Mouse (Mus musculus): ENCODE measurements around the gene Fam78a. TPM values are rescaled to one million over a fixed set of nuclear protein-coding genes. Genes with fewer than 3 reads are reported as not detected.

Gene Fam78a
- total RNA-seq, 2 experiments from 2014 or later = 3.4 to 4.2 TPM

DNA sequence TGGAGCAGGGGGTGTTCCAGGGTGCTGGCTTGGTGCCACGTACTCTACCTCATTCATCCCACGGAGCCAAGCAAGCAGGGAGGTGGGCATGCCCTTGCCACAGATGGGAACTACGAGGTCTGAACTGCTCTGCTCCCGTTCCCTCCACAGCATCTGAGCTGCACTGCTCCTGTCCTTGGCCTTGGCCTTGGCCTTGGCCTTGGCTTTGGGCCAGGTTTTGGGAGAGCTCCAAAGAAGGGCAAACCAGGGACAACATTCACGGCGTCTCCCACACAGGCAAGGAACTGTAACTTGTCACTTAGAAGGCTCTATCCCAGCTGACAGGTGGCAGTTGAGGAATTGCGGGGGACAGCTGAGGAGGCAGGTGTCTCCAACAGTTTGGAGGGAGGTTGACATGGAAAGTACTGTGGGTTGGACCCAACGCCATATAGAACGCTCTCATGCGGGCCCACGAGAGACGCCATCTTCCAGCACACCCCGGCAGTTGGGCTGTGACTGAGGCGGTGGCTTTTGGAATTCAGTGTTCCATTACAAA lies 5.4 kb downstream of the Fam78a start:
- intact Hi-C loops (cut with DNase I) = no loop called here
- no peak for DNase-seq (ENCODE audit: low spot score in 2 of 2)

DNA sequence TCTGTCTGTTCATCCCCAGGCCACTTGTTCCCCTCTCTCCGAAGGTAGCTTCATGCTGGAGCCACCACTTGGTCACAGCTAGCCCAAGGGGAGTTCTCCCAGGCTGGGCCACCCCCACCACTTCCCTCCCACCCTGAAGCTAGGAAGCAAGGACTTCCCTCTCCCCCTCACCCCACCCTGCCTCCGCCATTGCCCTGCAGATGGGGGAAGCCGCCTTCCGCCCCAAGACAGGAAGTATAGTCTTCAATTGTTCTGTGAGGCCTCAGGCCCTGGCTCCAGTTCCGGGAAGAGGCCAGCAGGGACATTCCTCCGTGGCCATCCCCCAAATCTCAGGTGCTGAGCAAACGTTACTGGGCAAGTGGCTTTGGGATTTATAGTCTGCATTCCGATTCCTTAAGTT lies 6.1 kb downstream of the Fam78a start:
- intact Hi-C loops (cut with DNase I) = no loop called here

DNA sequence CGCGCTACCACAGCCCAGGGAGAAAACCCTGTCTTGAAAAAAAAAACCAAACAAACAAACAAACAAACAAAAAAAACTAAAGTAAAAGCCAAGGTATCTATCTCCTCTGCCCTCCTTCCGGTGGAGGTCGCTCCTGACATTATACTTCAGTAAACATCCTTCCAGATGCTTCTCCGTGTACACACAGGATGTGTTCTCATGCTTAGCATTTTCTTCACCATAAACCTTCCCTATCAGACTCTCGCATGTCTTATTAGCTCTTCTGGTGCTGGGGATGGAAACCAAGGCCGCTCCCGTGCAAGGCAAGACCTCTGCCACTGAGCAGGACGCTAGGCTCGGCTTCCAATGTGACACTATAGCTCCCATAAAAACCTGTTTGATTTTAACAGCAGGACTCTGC lies 6.9 kb downstream of the Fam78a start:
- no peak for DNase-seq (ENCODE audit: low spot score in 2 of 2)
- intact Hi-C loops (cut with DNase I) = no loop called here

More for the DNA sequence above, 6.1 kb downstream of the Fam78a start:
- DNase-seq (ENCODE audit: low spot score in 2 of 2) = no peak

DNA sequence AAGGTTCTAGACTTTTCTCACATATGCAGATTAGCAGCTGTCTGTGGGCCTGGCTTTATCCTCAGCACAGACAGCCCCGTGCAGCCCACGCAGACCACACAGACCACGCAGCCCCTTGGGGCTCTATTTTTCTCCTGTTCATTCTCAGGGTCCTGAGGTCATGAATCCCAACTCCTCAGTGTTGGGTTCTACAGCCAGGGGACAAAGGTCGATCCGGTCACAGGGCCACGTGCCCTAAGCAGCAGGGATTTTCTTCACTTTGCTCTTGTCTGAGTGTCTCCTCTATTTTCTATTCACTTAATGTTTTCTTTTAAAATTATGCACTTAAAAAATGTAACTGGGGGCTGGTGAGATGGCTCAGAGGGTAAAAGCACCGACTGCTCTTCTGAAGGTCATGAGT lies 9.3 kb downstream of the Fam78a start:
- DNase-seq (ENCODE audit: low spot score in 2 of 2) = no peak
- intact Hi-C loops (cut with DNase I) = no loop called here

DNA sequence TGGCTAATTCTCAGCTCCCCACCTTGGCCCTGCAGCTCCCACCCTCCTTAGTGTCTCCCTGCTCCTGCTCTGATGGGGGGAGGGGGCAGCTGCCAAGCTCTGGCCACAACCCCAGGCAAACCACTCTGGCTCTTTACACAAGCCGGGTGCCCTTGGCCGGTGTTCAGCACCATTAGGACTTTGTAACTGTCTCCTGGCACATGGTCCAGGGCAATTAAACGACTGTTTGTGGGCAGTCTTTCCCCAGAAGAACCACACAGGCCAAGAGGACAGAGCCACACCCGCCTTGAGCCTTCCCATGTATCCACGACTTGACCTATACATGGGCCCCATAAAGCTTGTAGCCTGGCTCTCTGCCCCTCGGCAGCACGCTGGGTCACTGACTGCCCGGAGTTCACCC lies 10.3 kb downstream of the Fam78a start:
- no peak for DNase-seq (ENCODE audit: low spot score in 2 of 2)
- intact Hi-C loops (cut with DNase I) = no loop called here

DNA sequence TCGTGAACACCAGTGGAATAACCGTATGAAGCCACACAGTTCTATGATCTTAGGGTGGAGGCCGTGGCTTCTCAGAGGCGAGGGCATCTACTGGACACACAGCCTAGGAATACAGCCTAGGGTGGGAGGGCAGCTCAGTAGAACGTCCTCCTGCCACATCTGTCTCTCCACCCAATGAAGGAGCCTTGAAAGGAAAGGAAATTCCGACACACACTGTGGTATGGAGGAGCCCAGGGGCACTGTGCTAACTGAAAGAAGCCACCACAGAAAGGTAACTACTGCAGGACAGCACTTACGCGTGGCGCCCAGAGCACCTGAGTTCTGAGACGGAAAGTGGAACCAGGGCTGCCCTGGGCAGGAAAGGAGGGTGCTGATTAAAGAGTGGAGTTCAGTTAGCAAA lies 13.9 kb downstream of the Fam78a start:
- intact Hi-C loops (cut with DNase I) = no loop called here
- DNase-seq (ENCODE audit: low spot score in 2 of 2) = no peak

DNA sequence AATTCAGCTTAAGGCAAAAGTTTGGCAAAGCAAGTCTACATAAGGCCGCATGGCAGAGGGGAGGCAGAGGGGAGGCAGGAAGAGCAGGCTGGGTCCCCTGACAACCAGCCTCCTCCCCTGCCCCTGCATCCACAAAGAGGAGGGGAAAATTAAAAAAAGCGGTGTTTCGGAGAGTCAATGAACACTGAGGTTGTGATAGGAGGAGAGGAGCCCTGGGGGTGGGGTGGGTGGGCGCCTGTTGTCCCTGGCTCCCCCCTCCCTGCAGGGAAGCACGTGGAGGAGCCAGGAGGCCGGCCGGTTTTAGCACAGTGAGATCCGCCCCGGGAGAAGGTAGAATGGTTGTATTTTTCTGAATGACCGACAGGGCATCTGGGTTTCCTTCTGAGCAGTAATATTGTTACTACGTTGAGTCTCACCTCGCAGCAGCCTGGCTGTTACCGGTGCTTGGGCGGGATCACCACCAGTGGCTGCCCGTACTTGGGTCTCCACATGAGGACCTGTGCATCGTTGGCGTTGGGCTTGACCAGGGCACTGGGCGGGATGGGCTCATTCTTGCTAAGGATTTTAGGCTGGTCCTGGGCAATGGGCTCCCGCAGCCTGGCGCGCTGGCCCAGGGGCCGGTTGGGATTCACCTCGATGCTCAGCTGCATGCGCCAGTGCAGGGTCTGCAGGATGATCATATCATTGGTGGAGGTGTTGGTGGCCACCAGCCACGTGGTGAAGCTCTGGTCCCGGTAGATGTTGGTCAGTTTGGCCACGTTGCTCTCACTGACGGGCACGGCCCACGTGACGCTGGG lies 15.6 kb downstream of the Fam78a start:
- DNase-seq (ENCODE audit: low spot score in 2 of 2) = no peak
- intact Hi-C loops (cut with DNase I) = no loop called here

DNA sequence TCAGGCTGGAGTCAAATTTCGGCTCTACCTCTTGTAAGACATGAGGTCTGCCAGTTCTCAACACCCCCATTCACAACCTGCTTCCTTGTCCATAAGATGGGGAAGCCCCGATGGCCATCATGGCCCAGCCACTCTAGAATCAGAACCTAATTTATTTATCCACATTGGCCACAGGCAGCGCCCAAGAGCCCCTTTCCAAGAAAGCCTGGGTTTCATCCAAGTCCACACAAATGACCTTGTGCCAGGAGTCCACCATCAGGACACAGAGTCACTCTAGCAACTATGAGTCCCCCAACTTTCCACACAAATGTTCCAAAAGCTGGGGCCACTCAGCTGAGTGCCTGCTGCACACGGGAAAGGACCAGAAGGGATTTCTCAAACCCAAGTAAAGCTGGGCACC lies 18.7 kb downstream of the Fam78a start:
- intact Hi-C loops (cut with DNase I) = no loop called here

DNA sequence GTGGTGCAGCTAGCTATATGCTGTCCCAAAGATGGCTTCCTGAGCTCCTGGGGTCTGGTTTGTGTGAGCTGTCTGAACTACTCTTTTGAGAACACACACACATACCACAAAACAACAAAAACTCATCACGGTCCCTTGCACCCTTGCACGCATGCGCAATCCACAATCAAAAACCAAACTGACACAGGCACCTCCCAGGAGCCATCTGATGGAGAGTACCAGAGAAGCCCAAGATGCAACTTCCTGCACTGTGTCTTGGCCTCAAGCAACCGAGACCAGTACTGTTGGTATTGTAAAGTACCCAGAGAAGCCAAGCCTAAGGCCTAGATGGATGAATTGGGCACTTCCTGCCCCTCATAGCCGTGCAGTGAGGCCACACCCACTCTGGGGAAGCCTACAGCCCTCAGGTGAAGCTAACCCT lies 19.3 kb downstream of the Fam78a start:
- intact Hi-C loops (cut with DNase I) = no loop called here

More for the DNA sequence above, 18.7 kb downstream of the Fam78a start:
- DNase-seq (ENCODE audit: low spot score in 2 of 2) = no peak

DNA sequence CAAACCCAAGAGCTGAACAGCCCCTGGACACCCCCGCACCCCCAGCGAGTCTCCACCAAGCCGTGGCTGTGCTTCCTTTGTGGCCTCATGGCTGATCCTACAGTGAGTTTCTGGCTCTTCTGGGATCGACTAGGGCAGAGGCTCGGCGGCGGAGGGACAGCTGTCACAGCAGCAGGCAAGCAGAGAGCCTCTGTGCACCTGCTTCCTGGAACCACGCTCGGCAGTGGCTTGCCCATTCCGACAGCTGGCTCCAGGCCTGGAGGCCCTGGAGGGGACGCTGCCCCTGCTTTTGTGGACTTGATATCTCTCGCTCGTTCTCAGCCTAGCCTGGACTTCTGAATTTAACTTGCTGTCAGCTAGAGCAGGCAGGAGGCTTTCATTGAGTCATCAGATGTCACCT lies 19.7 kb downstream of the Fam78a start:
- DNase-seq (ENCODE audit: low spot score in 2 of 2) = no peak
- intact Hi-C loops (cut with DNase I) = no loop called here

More for the DNA sequence above, 19.3 kb downstream of the Fam78a start:
- no peak for DNase-seq (ENCODE audit: low spot score in 2 of 2)

DNA sequence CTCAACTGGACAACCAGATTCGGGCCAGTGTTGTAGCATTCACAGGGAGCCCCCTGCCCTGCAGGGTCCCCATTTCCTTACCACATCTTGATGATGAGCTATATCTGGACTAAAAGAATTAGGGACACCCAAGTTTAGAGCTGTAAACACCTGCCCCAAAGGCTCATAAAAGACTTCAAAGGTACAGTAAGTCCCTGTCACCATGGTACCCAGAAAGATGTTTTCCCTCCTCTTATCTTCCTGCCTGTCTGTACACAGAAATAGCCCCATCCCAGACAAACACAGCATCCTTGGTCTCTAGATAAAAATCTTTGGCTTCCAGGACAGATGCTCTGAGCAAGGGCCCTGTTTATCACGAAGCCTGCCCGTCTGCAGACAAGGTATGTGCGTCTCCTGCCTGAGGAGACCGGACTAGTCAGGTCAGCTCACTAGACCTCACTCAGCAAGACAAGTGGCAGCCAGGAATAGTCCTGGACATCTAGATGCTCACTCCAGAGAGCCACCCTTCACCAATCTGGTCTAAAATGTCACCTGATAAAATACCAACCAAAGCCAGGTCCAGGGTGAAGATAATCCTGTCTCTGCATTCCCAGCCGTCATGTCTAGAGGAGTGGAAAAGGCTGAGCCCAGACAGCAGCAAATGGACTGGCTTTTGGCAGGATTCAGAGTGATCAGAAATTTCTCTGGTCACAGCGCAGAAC lies 21.1 kb downstream of the Fam78a start:
- no peak for DNase-seq (ENCODE audit: low spot score in 2 of 2)
- intact Hi-C loops (cut with DNase I) = no loop called here

DNA sequence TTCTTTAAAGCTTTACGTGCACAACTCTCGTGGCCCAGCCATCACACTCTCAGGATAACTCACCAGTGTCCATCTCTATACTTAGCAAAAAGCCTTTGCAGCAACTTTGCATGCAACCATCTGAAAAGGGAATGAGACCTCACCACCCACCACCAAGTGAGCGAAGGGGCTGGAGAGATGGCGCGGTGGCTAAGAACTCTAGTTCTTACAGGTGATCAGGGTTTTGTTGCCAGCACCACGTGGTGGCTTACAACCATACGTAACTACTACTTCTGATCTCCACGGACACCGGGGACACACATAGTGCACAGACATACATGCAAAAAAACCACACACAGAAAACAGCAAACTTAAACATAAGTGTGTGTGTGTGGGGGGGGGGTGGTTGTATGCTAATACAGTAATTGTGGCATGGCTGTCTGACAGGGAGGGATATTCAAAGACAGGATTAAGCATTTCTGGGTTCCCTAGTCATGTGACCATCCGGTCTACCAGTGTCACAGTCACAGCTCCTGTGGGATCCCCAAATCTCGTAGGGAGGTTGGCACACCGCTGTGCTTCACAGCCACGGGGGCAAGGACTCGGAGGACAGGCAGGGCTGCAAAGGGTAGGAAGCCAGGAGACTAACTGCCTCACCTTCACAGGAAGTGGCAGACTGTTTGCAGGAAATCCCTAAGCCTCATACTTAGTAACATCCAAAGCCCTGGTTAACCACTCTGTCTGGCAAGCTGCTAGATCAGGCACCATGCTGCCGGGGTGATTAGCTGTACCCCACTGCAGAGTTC lies 21.8 kb downstream of the Fam78a start:
- DNase-seq (ENCODE audit: low spot score in 2 of 2) = no peak
- intact Hi-C loops (cut with DNase I) = no loop called here

DNA sequence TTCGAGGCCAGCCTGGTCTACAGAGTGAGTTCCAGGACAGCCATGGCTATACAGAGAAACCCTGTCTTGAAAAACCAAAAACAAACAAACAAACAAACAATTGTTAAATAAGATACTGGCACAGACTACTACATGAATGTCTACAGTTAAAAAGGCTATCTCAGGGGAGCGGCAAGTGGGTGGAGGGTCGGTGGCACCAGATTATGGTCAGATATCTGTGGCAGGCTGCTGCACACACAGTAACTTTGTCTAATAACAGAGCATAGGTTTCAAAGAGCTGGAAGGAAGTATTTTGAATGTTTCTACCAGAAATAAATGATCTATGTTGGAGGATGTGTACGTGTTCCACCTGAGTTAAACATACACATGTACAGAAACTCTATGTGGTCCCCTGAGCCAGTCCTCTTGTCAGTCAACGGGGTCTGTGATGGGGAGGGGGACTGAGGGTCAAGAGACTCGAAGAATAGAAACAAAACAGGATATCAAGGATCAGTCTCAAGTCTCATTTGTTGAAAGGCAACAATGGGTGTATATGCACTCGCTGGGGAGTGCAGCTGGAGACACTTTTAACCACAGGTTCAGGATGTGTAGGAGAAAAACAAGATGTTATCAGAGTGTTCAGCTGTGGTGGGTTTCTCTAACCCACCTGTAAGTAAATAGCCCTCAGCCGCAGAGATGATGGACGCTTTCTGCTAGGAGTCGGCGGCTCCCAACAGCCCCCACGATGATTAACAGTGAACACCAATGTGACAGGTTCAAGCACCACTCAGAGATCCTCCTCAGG lies 22.7 kb downstream of the Fam78a start:
- intact Hi-C loops (cut with DNase I) = no loop called here
- no peak for DNase-seq (ENCODE audit: low spot score in 2 of 2)

DNA sequence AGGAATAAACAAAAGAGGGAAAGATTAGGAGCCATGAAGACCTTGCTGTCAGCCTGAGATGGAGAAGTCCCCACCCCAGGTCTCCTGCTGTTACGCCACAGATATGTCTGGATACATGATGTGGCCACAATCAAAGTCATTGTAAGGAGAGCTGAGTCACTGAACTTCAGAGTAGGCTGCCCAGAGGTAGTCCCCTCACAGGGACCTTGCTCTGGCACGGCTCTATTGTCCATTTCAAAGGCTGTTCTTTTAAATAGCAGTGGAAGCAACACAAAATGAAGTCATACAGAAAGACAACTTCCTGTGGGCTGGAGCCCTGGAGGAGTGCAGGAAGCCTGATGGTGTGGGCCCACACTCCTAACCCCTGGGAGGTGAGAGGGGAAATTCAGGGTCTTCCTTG lies 23.5 kb downstream of the Fam78a start:
- no peak for DNase-seq (ENCODE audit: low spot score in 2 of 2)
- intact Hi-C loops (cut with DNase I) = no loop called here

DNA sequence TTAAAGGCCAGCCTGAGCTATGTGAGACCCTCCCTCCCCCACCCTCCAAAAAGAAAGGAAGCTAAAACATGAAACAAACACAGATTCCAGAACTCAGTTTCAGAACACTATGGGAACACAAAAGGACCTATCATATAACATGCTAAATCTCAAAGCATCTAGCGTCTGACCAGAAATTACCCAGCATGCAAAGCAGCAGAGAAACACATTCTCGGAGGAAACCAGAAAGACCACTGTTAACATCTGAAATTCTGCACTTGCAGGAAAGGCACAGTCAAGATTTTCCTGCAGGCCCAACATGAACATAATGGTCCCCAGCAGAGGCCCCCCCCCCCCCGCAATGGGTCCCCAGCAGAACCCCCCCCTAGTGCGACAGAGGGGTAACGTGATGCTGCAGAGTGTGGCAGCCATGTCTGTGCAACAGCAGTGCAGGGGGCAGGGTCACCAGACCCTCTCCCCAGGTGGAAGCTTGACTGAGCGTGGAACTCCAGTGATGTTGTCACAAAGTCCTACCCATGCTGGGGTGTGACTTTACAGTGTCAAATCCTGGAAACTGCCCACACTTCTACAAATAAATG lies 24.3 kb downstream of the Fam78a start:
- no peak for DNase-seq (ENCODE audit: low spot score in 2 of 2)
- intact Hi-C loops (cut with DNase I) = no loop called here

DNA sequence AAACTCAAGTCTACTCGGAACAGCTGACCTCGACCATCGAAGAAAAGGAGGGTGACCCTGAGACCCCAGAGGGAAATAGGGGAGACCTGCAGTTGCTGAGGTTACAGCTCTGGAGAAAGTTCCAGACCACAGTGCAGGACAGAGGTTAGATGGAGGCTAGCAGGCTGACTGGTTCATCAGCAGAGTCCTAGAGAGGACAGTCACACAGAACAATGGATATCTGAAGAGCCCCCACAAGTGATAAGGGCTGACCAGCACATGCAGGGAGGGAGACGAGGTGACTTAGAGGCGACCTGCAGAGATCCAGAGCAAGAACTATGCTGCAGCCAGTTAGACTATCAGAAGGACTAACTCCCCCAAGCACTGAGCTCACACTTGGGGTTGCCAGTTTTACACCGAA lies 25.0 kb downstream of the Fam78a start:
- no peak for DNase-seq (ENCODE audit: low spot score in 2 of 2)
- intact Hi-C loops (cut with DNase I) = no loop called here

DNA sequence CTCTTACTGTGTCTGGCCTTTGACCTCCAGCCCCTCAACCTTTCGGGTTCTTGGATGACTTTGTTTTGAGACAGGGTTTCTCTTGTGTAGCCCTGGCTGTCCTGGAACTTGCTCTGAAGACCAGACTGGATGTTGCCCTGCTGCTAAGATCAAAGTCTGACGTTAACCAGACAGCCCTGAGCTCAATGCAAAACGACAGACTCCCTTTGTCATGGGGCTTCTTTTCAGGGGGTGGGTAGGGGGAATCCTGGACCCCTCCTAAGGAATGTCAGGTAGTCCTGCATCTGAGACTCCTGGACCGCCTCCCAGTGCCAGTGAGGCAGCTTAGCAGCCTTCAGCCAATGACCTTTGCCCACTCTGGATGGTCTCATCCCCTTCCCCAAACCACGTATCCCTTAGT lies 25.9 kb downstream of the Fam78a start:
- DNase-seq (ENCODE audit: low spot score in 2 of 2) = no peak
- intact Hi-C loops (cut with DNase I) = no loop called here

DNA sequence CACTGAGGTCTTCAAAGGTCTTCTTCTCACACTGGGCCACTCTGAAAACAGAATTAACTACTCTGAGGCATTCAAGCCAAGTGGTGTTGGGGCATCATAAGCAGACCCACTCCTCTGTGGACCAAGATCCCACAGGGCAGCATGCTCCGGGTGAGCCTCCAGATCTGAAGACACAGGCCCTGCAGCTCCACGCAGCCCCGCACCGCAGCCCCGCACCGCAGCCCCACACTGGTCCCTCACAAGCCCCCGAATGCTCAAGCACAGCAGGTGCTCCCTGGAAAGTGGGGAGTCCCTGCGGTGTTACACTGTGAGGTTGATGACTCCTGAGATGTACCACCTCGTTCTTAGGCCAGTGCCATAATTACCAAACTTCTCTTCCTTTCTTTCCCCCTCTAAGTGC lies 26.4 kb downstream of the Fam78a start:
- no peak for DNase-seq (ENCODE audit: low spot score in 2 of 2)
- intact Hi-C loops (cut with DNase I) = no loop called here

DNA sequence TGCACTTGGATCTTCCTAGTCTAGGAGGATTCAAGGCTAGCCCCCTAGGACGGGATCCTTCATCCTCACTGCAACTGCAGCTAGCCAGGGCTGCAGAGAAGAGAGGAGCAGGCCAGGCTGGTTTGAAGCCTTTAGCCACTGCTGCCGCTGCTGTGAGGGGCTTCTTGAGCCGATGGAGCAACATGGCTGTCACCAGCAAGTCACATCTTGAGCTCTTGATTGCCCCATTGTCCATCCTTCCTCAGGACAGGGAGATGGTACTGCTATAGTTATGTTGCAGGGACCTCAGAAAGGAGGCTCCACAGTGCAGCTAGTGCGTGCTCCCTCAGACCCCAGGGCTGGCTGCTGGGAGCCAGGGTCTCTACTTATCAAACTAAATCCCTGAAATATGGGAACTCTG lies 26.9 kb downstream of the Fam78a start:
- DNase-seq (ENCODE audit: low spot score in 2 of 2) = no peak
- intact Hi-C loops (cut with DNase I) = no loop called here

Measured in left cerebral cortex, postnatal 14 days (tissue).